Mouse (Mus musculus) kidney, adult 2 months (tissue): Measurements from ENCODE around the gene Cnpy3. TPM values are rescaled to one million over a fixed set of nuclear protein-coding genes. Genes with fewer than 3 reads are reported as not detected.
"Not testable (repeated sequence)": the region's sequence is repeated elsewhere in the genome, so short reads cannot be mapped to it uniquely, and the experiment has no call there.

Experiments used
- DNase-seq: peaks from one replicate; pipeline ENCODE4 v3.0.0; 2021
- H3K27ac ChIP-seq: fragments of 200-500 bp; 2 replicates; pipeline ENCODE4 v1.5.1; 2012; ENCODE audit warnings: low read depth, low read length, control low read depth, inconsistent platforms; ENCODE audit not compliant: insufficient read depth
- H3K27me3 ChIP-seq: fragments of 200-500 bp; replicated peaks from 2 replicates; pipeline ENCODE4 v1.6.1; 2012; ENCODE audit warnings: mild to moderate bottlenecking, moderate library complexity, low read length, inconsistent platforms; ENCODE audit not compliant: control insufficient read depth, insufficient read depth
- H3K36me3 ChIP-seq: fragments of 200-500 bp; 2 replicates; pipeline ENCODE4 v1.6.1; 2012; ENCODE audit warnings: mild to moderate bottlenecking, moderate library complexity, low read length, inconsistent platforms; ENCODE audit not compliant: control insufficient read depth, insufficient read depth
- H3K4me1 ChIP-seq: fragments of 200-500 bp; 2 replicates; pipeline ENCODE4 v1.6.1; 2011; ENCODE audit warnings: low read length; ENCODE audit not compliant: control insufficient read depth, insufficient read depth
- H3K4me3 ChIP-seq: fragments of 200-500 bp; 2 replicates; pipeline ENCODE4 v1.5.1; 2011; ENCODE audit warnings: mild to moderate bottlenecking, low read depth, low read length, control low read depth; ENCODE audit not compliant: insufficient read depth
- CTCF ChIP-seq: fragments of 200-500 bp; conservative IDR thresholded peaks from 2 replicates; pipeline ENCODE4 v1.5.1; 2011; ENCODE audit warnings: low read depth, mild to moderate bottlenecking, control low read depth, low read length, moderate library complexity, mixed read lengths; ENCODE audit not compliant: insufficient read depth, insufficient read length
- POLR2A ChIP-seq: fragments of 200-500 bp; IDR thresholded peaks from one replicate; pipeline ENCODE4 v1.6.1; 2011; ENCODE audit warnings: low read depth, low read length, control low read depth
- WGBS: fragments of 180-500 bp; shearing (Covaris S2); methylation state at CpG from one replicate; pipeline ENCODE4 v1.1.7; 2018; 5-methylcytosine and 5-hydroxymethylcytosine counted together
- polyA plus RNA-seq: library from polyadenylated mRNA; depleted of rRNA; stranded (reverse); fragments of >200 nt; gene quantifications from 2 replicates; pipeline ENCODE4 v1.2.3, GENCODE M21; 2012; rRNA removed

Gene Cnpy3
- polyA plus RNA-seq, result 48.3 and 51.4 TPM in 2 replicates

DNA sequence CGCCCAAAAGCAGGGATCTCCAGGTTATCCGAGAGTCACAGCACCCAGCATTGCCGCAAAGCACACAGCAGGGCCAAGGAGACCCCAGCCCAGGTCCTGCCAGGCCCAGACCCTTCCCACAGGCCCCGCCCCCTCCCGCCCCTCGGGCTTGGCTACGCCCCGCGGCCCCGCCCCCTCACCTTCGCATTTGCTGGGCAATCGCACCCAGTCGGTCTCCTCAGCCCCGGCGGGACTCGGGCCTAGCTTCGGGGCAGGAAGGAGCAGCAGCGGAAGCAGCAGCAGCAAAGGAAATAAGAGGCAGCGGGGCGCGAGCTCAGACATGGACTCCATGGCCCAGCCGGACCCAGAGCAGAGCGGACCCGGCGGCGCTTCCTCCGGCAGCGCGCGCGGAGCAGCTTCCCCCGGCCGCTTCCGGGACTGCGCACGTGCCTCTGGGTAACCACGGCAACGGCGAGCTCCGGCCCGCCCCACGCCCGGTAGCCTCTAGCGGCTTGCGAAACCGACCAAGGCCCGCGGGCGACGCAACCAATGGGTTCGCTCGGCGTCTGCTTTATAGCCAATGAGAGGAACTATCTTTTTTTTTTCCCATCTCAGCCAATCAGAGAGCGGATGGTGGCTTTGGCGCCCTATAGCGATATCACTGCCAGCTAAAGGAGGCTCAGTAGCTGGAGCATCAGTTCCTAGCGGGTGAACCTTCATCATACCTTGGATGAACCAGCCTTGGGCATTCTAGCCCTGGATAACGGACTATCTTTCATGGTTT, at the start of gene Cnpy3:
Cnpy3 (minus strand) TSS at position 421 of the 763 bp plus-strand sequence.
- peaks cover 4% of the 10 kb centered on the region; the same call in 1 of the 2 replicates for H3K4me1 ChIP-seq
- no peak for TF ChIP-seq CTCF
- peak; percentile 42 for TF ChIP-seq POLR2A
- peak; percentile 99 for DNase-seq
- no peaks in the 10 kb centered on the region for H3K27me3 ChIP-seq
- H3K36me3 ChIP-seq, result no peaks in the 10 kb centered on the region
- under 1% methylated on average over 58 of the region's 58 CpGs for WGBS
- H3K4me3 ChIP-seq, result peak within 1 kb of the TSS; percentile 80
- peak within 1 kb of the TSS; percentile 64; the same call in 1 of the 2 replicates for H3K27ac ChIP-seq

- WGBS, result 74% methylated on average over 6 of the region's 6 CpGs
Measured at GRCm38 (mm10) chr17:46801761-46802160, 49.7 kb upstream of the Cnpy3 start.

GRCm38 (mm10) chr17:46799680-46800079, 47.7 kb upstream of the Cnpy3 start:
- no peaks in the 10 kb centered on the region for H3K27me3 ChIP-seq
- H3K4me3 ChIP-seq, result no peak overlapping the region
- no peak overlapping the region for H3K27ac ChIP-seq
- TF ChIP-seq POLR2A (no peak), CTCF (no peak)
- DNase-seq, result no peak
- WGBS, result 64% methylated on average over 10 of the region's 10 CpGs
- peaks cover 8% of the 10 kb centered on the region for H3K36me3 ChIP-seq
- no peaks in the 10 kb centered on the region for H3K4me1 ChIP-seq

More at GRCm38 (mm10) chr17:46801761-46802160, 49.7 kb upstream of the Cnpy3 start:
- H3K4me3 ChIP-seq, result no peak overlapping the region
- no peaks in the 10 kb centered on the region for H3K27me3 ChIP-seq
- H3K4me1 ChIP-seq, result no peaks in the 10 kb centered on the region
- peaks cover 8% of the 10 kb centered on the region for H3K36me3 ChIP-seq
- TF ChIP-seq POLR2A (no peak), CTCF (no peak)
- no peak for DNase-seq
- no peak overlapping the region for H3K27ac ChIP-seq

DNA sequence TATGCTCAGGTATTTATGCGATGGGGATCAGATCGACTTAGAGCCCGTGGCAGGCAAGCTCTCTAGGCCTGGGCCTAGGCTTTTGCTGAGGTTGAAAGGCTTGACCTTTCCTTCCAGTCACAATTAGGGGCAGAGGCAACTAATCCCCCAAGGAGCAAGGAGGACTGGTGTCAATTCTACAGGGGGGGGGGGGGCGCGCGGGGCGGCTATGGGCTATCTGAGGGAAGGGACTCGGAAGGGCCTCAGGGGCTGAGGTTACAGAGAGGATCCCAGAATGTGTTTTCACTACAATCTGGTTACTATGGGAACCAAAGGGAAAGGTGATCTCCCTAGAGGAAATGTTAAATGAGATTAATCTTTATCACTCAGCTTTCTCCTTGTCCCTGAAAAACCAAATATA, 45.4 kb upstream of the Cnpy3 start:
- no peaks in the 10 kb centered on the region for H3K27me3 ChIP-seq
- H3K27ac ChIP-seq, result no peak overlapping the region
- no peaks in the 10 kb centered on the region for H3K4me1 ChIP-seq
- peaks cover 8% of the 10 kb centered on the region for H3K36me3 ChIP-seq
- no peak for DNase-seq
- 69% methylated on average over 5 of the region's 8 CpGs for WGBS
- TF ChIP-seq CTCF (no peak), POLR2A (no peak)
- no peak overlapping the region for H3K4me3 ChIP-seq

GRCm38 (mm10) chr17:46796743-46797142, 44.7 kb upstream of the Cnpy3 start:
- 78% methylated on average over 4 of the region's 4 CpGs for WGBS
- no peak for DNase-seq
- H3K27me3 ChIP-seq, result no peaks in the 10 kb centered on the region
- H3K4me1 ChIP-seq, result no peaks in the 10 kb centered on the region
- H3K27ac ChIP-seq, result no peak overlapping the region
- TF ChIP-seq CTCF (no peak), POLR2A (no peak)
- H3K4me3 ChIP-seq, result no peak overlapping the region
- peaks cover 8% of the 10 kb centered on the region for H3K36me3 ChIP-seq

GRCm38 (mm10) chr17:46792963-46793362, 40.9 kb upstream of the Cnpy3 start:
- no peaks in the 10 kb centered on the region for H3K4me1 ChIP-seq
- no peaks in the 10 kb centered on the region for H3K36me3 ChIP-seq
- no peak for DNase-seq
- no peak overlapping the region for H3K4me3 ChIP-seq
- TF ChIP-seq POLR2A, result no peak
- TF ChIP-seq CTCF, result no peak
- H3K27ac ChIP-seq, result no peak overlapping the region
- H3K27me3 ChIP-seq, result no peaks in the 10 kb centered on the region
- 81% methylated on average over 2 of the region's 2 CpGs for WGBS

DNA sequence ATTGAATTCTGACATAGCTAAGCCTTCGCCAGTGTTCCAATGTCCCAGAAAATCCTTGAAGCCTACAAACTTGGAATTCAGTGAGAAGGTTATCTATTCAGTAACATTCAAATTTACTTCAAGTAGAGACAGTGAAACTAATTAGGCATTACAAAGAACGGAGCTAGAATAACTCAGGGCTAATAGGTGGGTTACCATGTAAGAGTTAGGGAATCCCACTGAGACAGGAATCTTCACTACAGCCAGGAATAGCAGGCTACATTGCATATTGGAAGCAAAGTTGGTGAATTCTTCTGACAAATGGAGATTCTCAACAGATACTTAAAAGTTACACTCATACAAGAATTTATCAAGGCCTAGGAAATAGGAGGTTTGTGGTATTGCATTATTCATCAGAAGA, 36.0 kb upstream of the Cnpy3 start:
- 70% methylated on average over 2 of the region's 2 CpGs for WGBS
- not testable (repeated sequence) for H3K27ac ChIP-seq, DNase-seq, H3K4me3 ChIP-seq, H3K4me1 ChIP-seq, H3K36me3 ChIP-seq, H3K27me3 ChIP-seq

GRCm38 (mm10) chr17:46786952-46787351, 34.9 kb upstream of the Cnpy3 start:
- WGBS, result 88% methylated on average over 5 of the region's 5 CpGs
- H3K4me1 ChIP-seq, result no peaks in the 10 kb centered on the region
- no peaks in the 10 kb centered on the region for H3K27me3 ChIP-seq
- no peaks in the 10 kb centered on the region for H3K36me3 ChIP-seq
- TF ChIP-seq CTCF (no peak), POLR2A (no peak)
- no peak overlapping the region for H3K4me3 ChIP-seq
- no peak overlapping the region for H3K27ac ChIP-seq
- no peak for DNase-seq
